Mouse (Mus musculus) intestine, embryonic 16.5 days (tissue): ENCODE data around the gene 9130230L23Rik. TPM values are rescaled to one million over a fixed set of nuclear protein-coding genes. Genes with fewer than 3 reads are reported as not detected.

ENCODE experiments used
- ATAC-seq: fragments of 200-750 bp; cut with Nextera tagmentation; 2 replicates; pipeline ENCODE4 v1.8.0; 2017; ENCODE audit warnings: moderate TSS enrichment, moderate library complexity
- H3K27ac ChIP-seq: fragments of 300-500 bp; sonication (generic); 2 replicates; pipeline ENCODE4 v1.5.1; 2014; ENCODE audit warnings: mild to moderate bottlenecking, low read length
- H3K27me3 ChIP-seq: fragments of 300-500 bp; sonication (generic); replicated peaks from 2 replicates; pipeline ENCODE4 v1.6.1; 2014; ENCODE audit warnings: low read length, control low read depth, mixed read lengths; ENCODE audit not compliant: control insufficient read depth, insufficient read depth
- H3K36me3 ChIP-seq: fragments of 300-500 bp; sonication (generic); 2 replicates; pipeline ENCODE4 v1.6.1; 2014; ENCODE audit warnings: low read length, control low read depth; ENCODE audit not compliant: control insufficient read depth, insufficient read depth
- H3K4me1 ChIP-seq: fragments of 300-500 bp; sonication (generic); 2 replicates; pipeline ENCODE4 v1.6.1; 2014; ENCODE audit warnings: low read length, control low read depth, mixed read lengths; ENCODE audit not compliant: control insufficient read depth, insufficient read depth
- H3K4me2 ChIP-seq: fragments of 300-500 bp; sonication (generic); 2 replicates; pipeline ENCODE4 v1.6.1; 2014; ENCODE audit warnings: low read depth, low read length, control low read depth
- H3K4me3 ChIP-seq: fragments of 300-500 bp; sonication (generic); 2 replicates; pipeline ENCODE4 v1.5.1; 2014; ENCODE audit warnings: mild to moderate bottlenecking, low read length
- H3K9ac ChIP-seq: fragments of 300-500 bp; sonication (generic); 2 replicates; pipeline ENCODE4 v1.6.1; 2014; ENCODE audit warnings: low read depth, low read length
- H3K9me3 ChIP-seq: fragments of 300-500 bp; sonication (generic); 2 replicates; pipeline ENCODE4 v1.6.1; 2016; ENCODE audit warnings: low read length, control low read depth; ENCODE audit not compliant: control insufficient read depth
- WGBS: fragments of 180-500 bp; shearing (Covaris S2); extraction: QIAGEN DNeasy Blood & Tissue Kit; methylation state at CpG from one replicate; pipeline ENCODE4 v1.1.7; 2014; 5-methylcytosine and 5-hydroxymethylcytosine counted together
- polyA plus RNA-seq: library from polyadenylated mRNA; unstranded; fragments of >200 nt; fragmentation: Nextera tagmentation; extraction: Ambion mirVana; gene quantifications from 2 replicates; pipeline ENCODE4 v1.2.1, GENCODE M21; 2015

Gene 9130230L23Rik
- polyA plus RNA-seq, 1 experiment from 2014 or later: 2.0 TPM

DNA sequence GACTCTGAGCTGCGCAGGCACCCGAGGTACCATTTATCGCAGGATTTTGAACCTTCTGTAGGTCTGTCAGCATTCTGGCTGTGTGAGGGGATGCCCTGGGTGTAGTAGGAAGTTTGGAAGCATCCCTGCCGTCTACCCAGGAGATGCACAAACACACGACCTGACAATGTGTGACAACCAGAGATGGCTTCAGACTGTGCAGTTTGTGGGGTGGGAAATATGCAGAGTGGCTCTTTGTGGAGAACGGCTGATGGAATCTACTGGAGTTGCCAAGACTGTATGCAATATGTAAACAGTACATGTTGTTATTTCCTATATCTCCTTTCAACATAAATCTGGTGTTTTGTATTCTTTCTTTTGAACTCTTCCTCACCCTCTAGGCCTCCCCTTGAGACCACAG is 33.0 kb upstream of the 9130230L23Rik start:
- Histone ChIP-seq H3K27ac (no peak overlapping the region), H3K9ac (no peak overlapping the region), H3K4me1 (peaks cover 17% of the 10 kb centered on the region; the same call in 1 of the 2 replicates), H3K27me3 (no peaks in the 10 kb centered on the region), H3K9me3 (no peaks in the 10 kb centered on the region), H3K4me3 (no peak overlapping the region), H3K4me2 (no peak overlapping the region), H3K36me3 (no peaks in the 10 kb centered on the region)
- no peak for ATAC-seq
- 60% methylated on average over 6 of the region's 6 CpGs for WGBS

- Histone ChIP-seq H3K4me2 (no peak overlapping the region), H3K9me3 (no peaks in the 10 kb centered on the region), H3K9ac (no peak overlapping the region), H3K36me3 (no peaks in the 10 kb centered on the region), H3K27ac (0 out of 2 replicates have a peak overlapping the region, but pooled peaks have one; percentile 27), H3K4me1 (peaks cover 17% of the 10 kb centered on the region; the same call in 1 of the 2 replicates), H3K27me3 (no peaks in the 10 kb centered on the region), H3K4me3 (no peak overlapping the region)
- ATAC-seq: no peak
- 46% methylated on average over 7 of the region's 7 CpGs for WGBS
Observed at GRCm38 (mm10) chr5:66036440-66037054, 32.5 kb upstream of the 9130230L23Rik start.

DNA sequence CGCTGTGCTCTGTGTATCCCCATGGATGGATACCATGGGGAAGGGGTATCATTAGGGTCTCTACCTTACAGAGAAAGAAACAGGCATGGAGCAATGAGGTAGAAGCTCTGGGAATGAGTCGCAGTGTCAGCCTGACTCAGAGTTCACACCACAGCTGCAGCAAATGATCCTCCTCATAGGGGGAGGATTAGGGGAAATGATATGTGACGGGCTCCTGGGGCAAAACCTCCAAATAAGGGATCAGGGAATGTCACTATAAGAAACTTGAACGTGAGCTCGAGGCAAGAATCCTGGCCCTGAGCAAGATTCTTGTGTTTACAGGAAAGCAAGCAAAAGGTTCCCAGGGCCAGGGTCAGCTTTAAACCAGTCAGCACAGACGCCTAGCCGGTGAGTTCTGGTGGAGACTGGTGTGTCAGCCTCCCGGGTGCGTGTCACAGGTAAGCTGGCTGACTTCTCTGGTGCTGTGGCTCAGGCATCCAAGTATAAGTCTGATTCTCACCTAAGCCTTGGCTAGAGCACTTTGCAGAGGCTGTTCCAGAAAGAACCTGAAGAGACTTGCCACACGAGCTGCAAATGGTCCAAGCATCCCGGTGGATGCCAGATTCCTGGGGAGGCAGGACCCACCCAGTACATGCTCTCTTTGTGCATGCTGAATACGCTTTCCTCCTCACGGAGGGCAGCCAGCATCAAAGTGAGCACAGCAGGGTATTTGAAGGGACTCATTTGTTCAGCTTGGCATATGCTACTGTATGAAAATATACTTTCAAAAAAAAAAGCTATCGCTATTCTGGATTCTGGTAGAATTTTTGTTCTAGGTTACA is 30.5 kb upstream of the 9130230L23Rik start:
- WGBS: 59% methylated on average over 14 of the region's 14 CpGs
- no peak overlapping the region for H3K4me3 ChIP-seq
- no peak for ATAC-seq
- H3K9ac ChIP-seq: no peak overlapping the region
- H3K27me3 ChIP-seq: no peaks in the 10 kb centered on the region
- peaks cover 17% of the 10 kb centered on the region; the same call in 1 of the 2 replicates for H3K4me1 ChIP-seq
- no peaks in the 10 kb centered on the region for H3K36me3 ChIP-seq
- no peak overlapping the region for H3K4me2 ChIP-seq
- no peaks in the 10 kb centered on the region for H3K9me3 ChIP-seq
- H3K27ac ChIP-seq: no peak overlapping the region

DNA sequence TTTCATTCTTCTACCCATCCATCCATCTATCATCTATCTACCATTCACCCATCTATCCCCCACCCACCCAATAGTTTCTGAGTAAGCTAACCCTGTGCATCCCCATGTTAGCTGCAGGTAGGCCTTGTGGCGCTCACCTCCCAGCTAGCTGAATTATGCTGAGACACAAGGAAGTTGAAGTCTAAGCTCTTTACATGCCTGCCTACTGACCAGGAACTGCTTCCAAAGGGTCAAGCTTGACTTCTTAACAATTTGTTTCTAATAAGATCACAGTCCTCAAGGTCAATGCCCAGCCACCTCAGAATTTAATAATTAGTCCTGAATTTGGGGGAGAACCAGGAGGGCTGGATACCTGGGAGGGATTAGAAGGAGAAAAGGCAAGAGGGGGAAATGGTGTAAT is 28.7 kb upstream of the 9130230L23Rik start:
- Histone ChIP-seq H3K9ac (no peak overlapping the region), H3K9me3 (no peaks in the 10 kb centered on the region), H3K27ac (no peak overlapping the region), H3K4me2 (no peak overlapping the region), H3K27me3 (no peaks in the 10 kb centered on the region), H3K36me3 (no peaks in the 10 kb centered on the region), H3K4me3 (no peak overlapping the region), H3K4me1 (peaks cover 17% of the 10 kb centered on the region; the same call in 1 of the 2 replicates)
- ATAC-seq: no peak
- 100% methylated on average over 1 of the region's 1 CpGs for WGBS

- WGBS: 72% methylated on average over 5 of the region's 5 CpGs
- Histone ChIP-seq H3K9me3 (no peaks in the 10 kb centered on the region), H3K36me3 (peaks cover 5% of the 10 kb centered on the region), H3K4me2 (no peak overlapping the region), H3K9ac (no peak overlapping the region), H3K27me3 (no peaks in the 10 kb centered on the region), H3K27ac (no peak overlapping the region), H3K4me1 (peaks cover 10% of the 10 kb centered on the region; the same call in 1 of the 2 replicates), H3K4me3 (no peak overlapping the region)
- ATAC-seq: no peak
Observed at GRCm38 (mm10) chr5:66031699-66032098, 27.6 kb upstream of the 9130230L23Rik start.

DNA sequence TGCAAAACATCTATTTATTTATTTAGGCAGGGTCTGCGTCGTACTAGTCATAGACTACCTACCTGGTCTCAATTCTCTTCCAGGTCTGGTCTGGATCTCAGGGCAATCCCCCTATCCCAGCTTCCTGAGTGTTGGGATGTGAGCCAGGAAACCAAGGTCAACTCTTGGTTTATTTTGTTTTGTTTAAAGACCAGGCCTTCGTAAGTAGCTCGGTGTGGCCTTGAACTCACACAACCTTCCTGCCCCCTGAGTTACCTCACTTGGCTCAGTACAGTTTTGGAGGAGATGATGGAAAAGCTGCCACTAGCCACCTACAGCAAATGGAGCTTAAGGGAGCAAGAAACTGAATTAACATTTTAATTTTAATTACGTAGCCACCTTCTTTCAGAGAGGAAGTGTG is 24.1 kb upstream of the 9130230L23Rik start:
- H3K36me3 ChIP-seq: peaks cover 22% of the 10 kb centered on the region
- peaks cover 5% of the 10 kb centered on the region; the same call in 1 of the 2 replicates for H3K9me3 ChIP-seq
- 78% methylated on average over 5 of the region's 5 CpGs for WGBS
- no peak overlapping the region for H3K4me3 ChIP-seq
- H3K27ac ChIP-seq: no peak overlapping the region
- H3K4me1 ChIP-seq: no peaks in the 10 kb centered on the region
- H3K9ac ChIP-seq: no peak overlapping the region
- H3K4me2 ChIP-seq: no peak overlapping the region
- no peak for ATAC-seq
- no peaks in the 10 kb centered on the region for H3K27me3 ChIP-seq

DNA sequence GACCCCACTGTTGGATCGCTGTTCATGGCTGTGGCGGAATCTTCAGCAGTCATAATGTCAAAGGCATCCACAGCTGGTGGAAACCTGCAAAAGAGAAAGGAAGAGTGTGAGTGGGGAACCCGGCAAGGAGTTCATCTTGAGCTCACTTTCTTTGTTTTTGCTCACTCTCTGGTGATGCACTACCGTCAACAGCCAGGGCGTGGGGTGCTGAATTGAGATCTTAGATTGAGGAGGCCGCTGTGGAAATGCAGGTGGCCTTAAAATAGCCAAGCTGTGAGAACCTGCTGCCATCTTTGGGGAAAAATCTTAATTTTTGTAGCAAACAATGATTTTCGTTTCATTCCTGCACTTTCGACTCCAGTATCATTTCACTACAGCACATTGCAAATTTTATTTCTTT is 23.1 kb upstream of the 9130230L23Rik start:
- Histone ChIP-seq H3K27me3 (no peaks in the 10 kb centered on the region), H3K9ac (no peak overlapping the region), H3K4me2 (no peak overlapping the region), H3K36me3 (peaks cover 27% of the 10 kb centered on the region), H3K4me3 (no peak overlapping the region), H3K9me3 (peaks cover 5% of the 10 kb centered on the region; the same call in 1 of the 2 replicates), H3K27ac (no peak overlapping the region), H3K4me1 (no peaks in the 10 kb centered on the region)
- no peak for ATAC-seq
- 98% methylated on average over 8 of the region's 8 CpGs for WGBS

DNA sequence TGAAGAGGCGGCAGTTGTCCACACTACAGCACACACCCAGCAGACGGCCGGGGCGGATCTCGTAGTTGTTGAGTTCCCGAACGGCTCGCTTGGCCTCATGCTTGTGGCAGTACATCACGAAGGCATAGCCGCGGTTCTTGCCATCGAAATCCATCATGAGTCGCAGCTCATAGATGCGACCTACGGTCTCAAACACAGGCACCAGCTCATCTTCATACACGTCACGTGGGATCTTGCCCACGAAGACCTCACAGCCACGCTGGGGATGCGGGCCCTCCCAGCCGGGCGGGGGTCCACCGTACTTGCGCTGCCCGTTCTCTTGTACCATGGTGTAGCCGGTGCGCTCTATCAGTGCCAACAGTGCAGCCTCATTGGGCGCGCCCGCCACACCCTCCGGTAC is 22.7 kb upstream of the 9130230L23Rik start:
- 96% methylated on average over 31 of the region's 31 CpGs for WGBS

GRCm38 (mm10) chr5:66015449-66015961 is 11.4 kb upstream of the 9130230L23Rik start:
- Histone ChIP-seq H3K36me3 (peaks cover 5% of the 10 kb centered on the region; the same call in 1 of the 2 replicates), H3K4me1 (no peaks in the 10 kb centered on the region), H3K9ac (no peak overlapping the region), H3K4me3 (no peak overlapping the region), H3K27me3 (no peaks in the 10 kb centered on the region), H3K9me3 (no peaks in the 10 kb centered on the region), H3K4me2 (no peak overlapping the region), H3K27ac (0 out of 2 replicates have a peak overlapping the region, but pooled peaks have one; percentile 2)
- 92% methylated on average over 2 of the region's 2 CpGs for WGBS
- ATAC-seq: no peak

More for the DNA sequence above, 22.7 kb upstream of the 9130230L23Rik start:
- Histone ChIP-seq H3K4me3 (no peak overlapping the region), H3K9ac (no peak overlapping the region), H3K36me3 (peaks cover 27% of the 10 kb centered on the region), H3K9me3 (peaks cover 5% of the 10 kb centered on the region; the same call in 1 of the 2 replicates), H3K27ac (no peak overlapping the region), H3K4me2 (no peak overlapping the region), H3K4me1 (no peaks in the 10 kb centered on the region), H3K27me3 (no peaks in the 10 kb centered on the region)
- no peak for ATAC-seq
